Mouse (Mus musculus) neural tube, embryonic 12.5 days (tissue): ENCODE measurements around the gene Nfia. TPM values are rescaled to one million over a fixed set of nuclear protein-coding genes. Genes with fewer than 3 reads are reported as not detected.

Experiments
- ATAC-seq: fragments of 200-750 bp; cut with Nextera tagmentation; 2 replicates; pipeline ENCODE4 v1.8.0; 2017; ENCODE audit warnings: low read depth, mild to moderate bottlenecking, moderate TSS enrichment, moderate library complexity; ENCODE audit not compliant: low FRiP score
- H3K27ac ChIP-seq: fragments of 300-500 bp; sonication (generic); 2 replicates; pipeline ENCODE4 v1.5.1; 2016
- H3K27me3 ChIP-seq: fragments of 300-500 bp; sonication (generic); replicated peaks from 2 replicates; pipeline ENCODE4 v1.6.1; 2016; ENCODE audit warnings: mild to moderate bottlenecking
- H3K36me3 ChIP-seq: fragments of 300-500 bp; sonication (generic); 2 replicates; pipeline ENCODE4 v1.6.1; 2016; ENCODE audit warnings: mild to moderate bottlenecking
- H3K4me1 ChIP-seq: fragments of 300-500 bp; sonication (generic); 2 replicates; pipeline ENCODE4 v1.6.1; 2016
- H3K4me2 ChIP-seq: fragments of 300-500 bp; sonication (generic); replicated peaks from 2 replicates; pipeline ENCODE4 v1.6.1; 2016; ENCODE audit warnings: mild to moderate bottlenecking
- H3K4me3 ChIP-seq: fragments of 300-500 bp; sonication (generic); 2 replicates; pipeline ENCODE4 v1.5.1; 2016
- H3K9ac ChIP-seq: fragments of 300-500 bp; sonication (generic); 2 replicates; pipeline ENCODE4 v1.6.1; 2016; ENCODE audit warnings: mild to moderate bottlenecking
- H3K9me3 ChIP-seq: fragments of 300-500 bp; sonication (generic); 2 replicates; pipeline ENCODE4 v1.6.1; 2016; ENCODE audit warnings: mild to moderate bottlenecking
- WGBS: fragments of 180-500 bp; shearing (Covaris S2); methylation state at CpG from one replicate; pipeline ENCODE4 v1.1.7; 2016; 5-methylcytosine and 5-hydroxymethylcytosine counted together
- polyA plus RNA-seq: library from polyadenylated mRNA; unstranded; fragments of >200 nt; fragmentation: Nextera tagmentation; extraction: Ambion mirVana; gene quantifications from 2 replicates; pipeline ENCODE4 v1.2.1, GENCODE M21; 2016

Nfia gene
- polyA plus RNA-seq, 1 experiment from 2014 or later, result 42.4 TPM

DNA sequence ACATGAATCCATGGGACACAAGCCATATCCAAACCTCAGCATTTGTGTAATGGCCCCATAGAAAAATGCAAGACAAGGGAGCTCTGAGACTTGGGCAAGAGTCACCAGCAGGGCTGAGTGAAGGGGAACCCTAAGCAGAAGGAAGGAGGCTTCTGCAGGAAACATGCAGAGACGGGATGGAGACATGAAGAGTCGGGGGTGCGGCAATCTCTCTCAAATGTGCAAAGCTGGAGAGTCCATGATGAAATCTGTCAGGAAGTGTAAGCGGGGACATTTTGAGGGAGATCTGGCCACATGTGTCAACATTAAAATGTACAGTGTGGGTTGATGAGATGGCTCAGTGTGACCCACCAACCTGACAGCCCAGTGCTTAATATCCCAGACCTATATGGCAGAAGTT, 361.5 kb downstream of the Nfia start:
- WGBS, result 96% methylated on average over 4 of the region's 4 CpGs
- Histone ChIP-seq H3K27me3 (no peaks in the 10 kb centered on the region), H3K27ac (no peak overlapping the region), H3K4me3 (no peak overlapping the region), H3K4me2 (no peak overlapping the region), H3K9ac (no peak overlapping the region), H3K4me1 (no peaks in the 10 kb centered on the region), H3K36me3 (no peaks in the 10 kb centered on the region), H3K9me3 (0 out of 2 replicates have a peak, but pooled peaks cover 5% of the 10 kb centered on the region)
- no peak for ATAC-seq

- ATAC-seq, result no peak
These were observed 363.5 kb downstream of the Nfia start for GRCm38 (mm10) chr4:98136072-98136471.

DNA sequence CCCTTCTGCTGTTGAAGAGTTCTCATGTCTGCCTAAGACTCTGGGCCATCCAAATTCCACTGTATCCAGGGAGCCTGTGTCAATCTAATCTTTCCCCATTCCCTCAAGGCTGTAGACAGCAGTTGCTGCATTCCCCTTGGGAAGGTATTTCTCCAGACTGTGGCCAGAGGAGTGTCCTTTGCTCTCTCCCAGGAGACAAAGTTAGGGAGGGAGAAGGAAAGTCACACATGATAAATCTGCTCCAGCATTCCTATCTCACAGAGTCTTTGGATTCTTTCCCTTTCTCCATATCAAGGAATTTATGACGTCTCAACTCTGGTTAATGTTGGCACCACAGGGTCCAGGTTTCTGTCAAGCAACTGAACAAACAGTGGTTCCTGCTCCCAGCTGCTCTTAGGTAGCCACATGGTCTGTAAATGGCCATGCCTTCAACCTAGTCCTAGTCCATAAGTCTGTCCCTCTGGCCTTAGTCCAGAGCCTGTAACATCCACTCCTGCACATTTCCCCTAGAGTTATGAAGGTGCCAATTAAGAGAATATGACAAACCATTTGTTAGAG, 370.4 kb downstream of the Nfia start:
- Histone ChIP-seq H3K9ac (no peak overlapping the region), H3K27me3 (no peaks in the 10 kb centered on the region), H3K9me3 (no peaks in the 10 kb centered on the region), H3K4me3 (no peak overlapping the region), H3K4me1 (no peaks in the 10 kb centered on the region), H3K4me2 (no peak overlapping the region), H3K36me3 (no peaks in the 10 kb centered on the region), H3K27ac (no peak overlapping the region)
- 74% methylated on average over 1 of the region's 1 CpGs for WGBS
- ATAC-seq, result no peak

More at GRCm38 (mm10) chr4:98136072-98136471, 363.5 kb downstream of the Nfia start:
- Histone ChIP-seq H3K27ac (no peak overlapping the region), H3K9me3 (0 out of 2 replicates have a peak, but pooled peaks cover 5% of the 10 kb centered on the region), H3K27me3 (no peaks in the 10 kb centered on the region), H3K4me1 (no peaks in the 10 kb centered on the region), H3K4me2 (no peak overlapping the region), H3K9ac (no peak overlapping the region), H3K36me3 (no peaks in the 10 kb centered on the region), H3K4me3 (no peak overlapping the region)
- WGBS, result 96% methylated on average over 2 of the region's 2 CpGs

DNA sequence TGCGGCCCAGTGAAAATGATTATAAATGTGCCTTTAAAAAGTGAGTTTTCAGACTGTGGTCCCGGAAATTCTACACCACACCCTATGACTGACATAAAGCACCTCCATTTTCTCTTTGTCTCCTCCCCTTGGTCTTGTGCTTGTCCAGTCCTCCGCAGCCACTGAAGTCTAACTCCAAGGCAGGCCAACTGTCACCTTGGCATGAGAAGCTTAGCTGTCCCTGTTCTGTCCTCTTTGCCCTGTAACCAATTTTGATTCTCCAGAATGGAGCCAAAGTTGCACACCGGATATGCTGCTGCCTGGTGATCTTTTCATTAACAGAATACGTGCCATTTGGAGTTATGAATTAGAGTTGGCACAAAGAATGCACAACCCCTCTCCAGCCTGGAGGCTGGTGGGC, 378.0 kb downstream of the Nfia start:
- H3K27ac ChIP-seq, result no peak overlapping the region
- H3K36me3 ChIP-seq, result no peaks in the 10 kb centered on the region
- H3K4me1 ChIP-seq, result no peaks in the 10 kb centered on the region
- no peaks in the 10 kb centered on the region for H3K27me3 ChIP-seq
- ATAC-seq, result no peak
- WGBS, result 79% methylated on average over 5 of the region's 5 CpGs
- no peak overlapping the region for H3K4me3 ChIP-seq
- H3K9me3 ChIP-seq, result no peaks in the 10 kb centered on the region
- no peak overlapping the region for H3K4me2 ChIP-seq
- no peak overlapping the region for H3K9ac ChIP-seq

DNA sequence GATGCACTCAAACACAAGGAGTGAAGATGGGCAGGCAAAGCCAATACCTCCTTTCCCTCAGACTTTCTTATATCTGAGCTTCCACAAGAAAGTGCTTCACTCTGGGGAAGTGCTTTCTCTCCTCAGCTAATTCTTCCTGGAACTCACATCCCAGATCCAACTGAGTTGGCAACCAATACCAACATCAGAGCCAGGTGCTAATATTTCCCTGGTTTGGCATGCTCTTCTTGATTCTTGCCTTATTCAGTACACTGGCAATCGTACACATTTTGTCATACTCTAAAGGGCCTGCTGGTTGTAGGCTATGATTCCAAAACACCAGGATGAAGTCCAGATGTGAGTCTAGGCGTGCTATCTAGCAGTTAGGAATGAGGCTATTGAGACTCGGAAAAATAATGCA, 385.4 kb downstream of the Nfia start:
- no peaks in the 10 kb centered on the region for H3K4me1 ChIP-seq
- WGBS, result 90% methylated on average over 3 of the region's 3 CpGs
- H3K27me3 ChIP-seq, result no peaks in the 10 kb centered on the region
- H3K9ac ChIP-seq, result no peak overlapping the region
- H3K36me3 ChIP-seq, result no peaks in the 10 kb centered on the region
- H3K4me2 ChIP-seq, result no peak overlapping the region
- no peak overlapping the region for H3K4me3 ChIP-seq
- no peak for ATAC-seq
- H3K27ac ChIP-seq, result no peak overlapping the region
- H3K9me3 ChIP-seq, result no peaks in the 10 kb centered on the region

DNA sequence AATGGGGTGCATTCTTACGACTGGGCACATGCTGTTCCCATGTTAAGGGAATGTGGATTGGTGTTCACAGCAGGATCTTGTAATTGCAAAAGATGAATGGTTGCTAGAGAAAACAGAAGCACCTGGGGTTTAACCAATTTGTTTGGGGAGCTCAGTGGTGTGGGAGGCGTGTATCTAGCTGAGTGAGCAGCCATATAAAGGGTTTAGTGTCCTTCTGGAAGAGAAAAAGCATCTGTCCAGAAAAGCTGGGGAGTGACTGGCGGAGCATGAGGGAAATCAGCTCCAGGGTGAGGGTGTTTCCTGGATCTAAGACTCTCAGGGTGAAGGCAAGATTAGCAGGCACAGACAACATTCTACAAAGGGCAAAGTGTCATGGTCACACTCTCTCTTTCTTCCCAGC, 393.8 kb downstream of the Nfia start:
- WGBS, result 28% methylated on average over 3 of the region's 3 CpGs
- H3K4me3 ChIP-seq, result no peak overlapping the region
- H3K9me3 ChIP-seq, result no peaks in the 10 kb centered on the region
- H3K27ac ChIP-seq, result no peak overlapping the region
- peaks cover 6% of the 10 kb centered on the region for H3K4me1 ChIP-seq
- no peak overlapping the region for H3K4me2 ChIP-seq
- H3K9ac ChIP-seq, result no peak overlapping the region
- no peaks in the 10 kb centered on the region for H3K36me3 ChIP-seq
- no peaks in the 10 kb centered on the region for H3K27me3 ChIP-seq
- peak; percentile 44; the same call in 1 of the 2 replicates for ATAC-seq

Other genes with a start within 250 kb of the Nfia start
- 17.3 and 20.4 TPM in 2 replicates for gene E130114P18Rik, start 5.3 kb downstream of the Nfia start, polyA plus RNA-seq